Mouse (Mus musculus): Measurements from ENCODE around the gene Fyco1.

DNA sequence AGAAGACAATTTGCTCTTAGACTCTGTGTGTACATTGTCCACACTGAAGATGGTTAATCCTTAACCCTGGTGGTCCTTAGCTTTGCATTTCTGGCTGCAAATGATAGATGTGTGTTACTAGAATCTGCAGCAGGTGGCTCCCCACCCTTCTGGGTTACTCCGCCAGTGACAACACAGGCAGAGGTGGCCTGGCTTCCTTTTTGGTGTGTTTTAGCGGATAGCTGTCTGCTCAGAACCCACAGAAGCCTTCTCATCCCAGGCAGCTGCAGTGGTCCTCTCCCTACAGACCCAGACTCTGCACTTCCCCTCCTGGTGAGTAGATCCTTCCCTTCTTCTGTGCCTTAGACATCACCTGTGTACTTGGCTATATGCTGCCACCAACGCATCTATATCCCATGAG is 84.7 kb downstream of the Fyco1 start:
- TF ChIP-seq CTCF (IDR thresholded peaks at IDR 0.05; ENCODE audit: low read depth, low read length) = no peak
- no peak for TF ChIP-seq POLR2A (IDR thresholded peaks at IDR 0.05; ENCODE audit: insufficient read depth, low read length)
- no peak for TF ChIP-seq EP300 (IDR thresholded peaks at IDR 0.05; ENCODE audit: insufficient read depth, low read depth, low read length)

All from ES-Bruce4 (cell line).